Mouse (Mus musculus) E14TG2a.4 (cell line): ENCODE measurements around the gene Zfp951.
"Not testable (repeated sequence)": the region's sequence is repeated elsewhere in the genome, so short reads cannot be mapped to it uniquely, and the experiment has no call there.

Source experiments
- H3K27me3 ChIP-seq: 2 replicates; pipeline ENCODE4 v1.6.1; 2014; ENCODE audit warnings: low read length, control low read depth; ENCODE audit not compliant: insufficient read depth
- H3K36me3 ChIP-seq: 2 replicates; pipeline ENCODE4 v1.6.1; 2014; ENCODE audit warnings: low read length, control low read depth; ENCODE audit not compliant: insufficient read depth
- H3K4me1 ChIP-seq: replicated peaks from 2 replicates; pipeline ENCODE4 v1.6.1; 2014; ENCODE audit warnings: low read depth, low read length, control low read depth
- H3K4me3 ChIP-seq: replicated peaks from 2 replicates; pipeline ENCODE4 v1.5.1; 2014; ENCODE audit warnings: mild to moderate bottlenecking, low read length
- H3K9me3 ChIP-seq: 2 replicates; pipeline ENCODE4 v1.6.1; 2014; ENCODE audit warnings: low read length, control low read depth
- CTCF ChIP-seq: conservative IDR thresholded peaks from 2 replicates; pipeline ENCODE4 v1.5.1; 2014; ENCODE audit warnings: low read length
- NANOG ChIP-seq: IDR thresholded peaks from 2 replicates; pipeline ENCODE4 v1.6.1; 2014; ENCODE audit warnings: borderline replicate concordance, low read length, mixed read lengths
- POU5F1 ChIP-seq: IDR thresholded peaks from 2 replicates; pipeline ENCODE4 v1.6.1; 2014; ENCODE audit warnings: low read length, borderline replicate concordance

The Zfp951 gene

GRCm38 (mm10) chr5:104859962-104860525 lies at the start of gene Zfp951:
Zfp951 (minus strand) TSS chr5:104860070.
- Histone ChIP-seq H3K9me3 (peaks cover 39% of the 10 kb centered on the region), H3K4me3 (peak within 1 kb of the TSS; percentile 37; the same call in 1 of the 2 replicates)
- not testable (repeated sequence) for H3K27me3 ChIP-seq, H3K36me3 ChIP-seq, H3K4me1 ChIP-seq

GRCm38 (mm10) chr5:104906556-104906955 lies 46.7 kb upstream of the Zfp951 start:
- H3K4me1 ChIP-seq, H3K36me3 ChIP-seq, H3K4me3 ChIP-seq, H3K27me3 ChIP-seq, H3K9me3 ChIP-seq: not testable (repeated sequence)

- H3K9me3 ChIP-seq, result peaks cover 46% of the 10 kb centered on the region
- H3K36me3 ChIP-seq, H3K27me3 ChIP-seq, H3K4me1 ChIP-seq: not testable (repeated sequence)
- peak overlapping the region; percentile 37; the same call in 1 of the 2 replicates for H3K4me3 ChIP-seq
Observed at GRCm38 (mm10) chr5:104859045-104859961, 567 bp downstream of the Zfp951 start.

- H3K27me3 ChIP-seq, result not testable (repeated sequence)
- peaks cover 59% of the 10 kb centered on the region for H3K9me3 ChIP-seq
Observed at GRCm38 (mm10) chr5:104854546-104854945, 5.3 kb downstream of the Zfp951 start.

GRCm38 (mm10) chr5:104833330-104833729 lies 26.5 kb downstream of the Zfp951 start:
- no peak for TF ChIP-seq POU5F1
- no peak for TF ChIP-seq CTCF
- TF ChIP-seq NANOG, result no peak
- Histone ChIP-seq H3K4me1 (peaks cover 4% of the 10 kb centered on the region; the same call in 1 of the 2 replicates), H3K27me3 (no peaks in the 10 kb centered on the region), H3K36me3 (no peaks in the 10 kb centered on the region), H3K9me3 (peaks cover 27% of the 10 kb centered on the region), H3K4me3 (no peak overlapping the region)

More at GRCm38 (mm10) chr5:104854546-104854945, 5.3 kb downstream of the Zfp951 start:
- H3K4me1 ChIP-seq, H3K4me3 ChIP-seq, H3K36me3 ChIP-seq: not testable (repeated sequence)

- TF ChIP-seq NANOG (no peak; the same call in 1 of the 2 replicates), POU5F1 (no peak), CTCF (no peak)
- H3K4me3 ChIP-seq, result no peak overlapping the region
- H3K36me3 ChIP-seq, result peaks cover under 1% of the 10 kb centered on the region; the same call in 1 of the 2 replicates
- peaks cover 4% of the 10 kb centered on the region; the same call in 1 of the 2 replicates for H3K4me1 ChIP-seq
- peaks cover 54% of the 10 kb centered on the region for H3K9me3 ChIP-seq
- no peaks in the 10 kb centered on the region for H3K27me3 ChIP-seq
Observed at GRCm38 (mm10) chr5:104829611-104830010, 30.3 kb downstream of the Zfp951 start.

GRCm38 (mm10) chr5:104770138-104770537 lies 89.7 kb downstream of the Zfp951 start:
- not testable (repeated sequence) for H3K27me3 ChIP-seq, H3K36me3 ChIP-seq, H3K4me1 ChIP-seq, H3K9me3 ChIP-seq, H3K4me3 ChIP-seq
